In genomic region chr2:157016529-157017270, GRCm38 (mm10) we compare ENCODE assay signal across 14 mouse cellular contexts. TPM values are rescaled to one million over a fixed set of nuclear protein-coding genes. Genes with fewer than 3 reads are reported as not detected.
DNase-seq lines count a peak whose midpoint lies in the region; ATAC-seq and TF ChIP-seq lines count a peak whose summit lies in the region.
"Had no signal": no experiment of that assay in that cellular context is flagged by ENCODE, and none has a peak within 500 bp of the region (broad histone marks: within the 10 kb centered on the region; RNA-seq: fewer than 3 reads in every experiment).

No protein-coding gene starts in this region.

- TF ChIP-seq CTCF in gastrocnemius, adult 2 months (IDR thresholded peaks at IDR 0.05) = no peak
- peak; percentile 5 for TF ChIP-seq CTCF in left cerebral cortex, adult 2 months (IDR thresholded peaks at IDR 0.05)

- intact Hi-C loops in gastrocnemius, adult 2 months (cut with DNase I) = no loop called here
- intact Hi-C loops in left cerebral cortex, adult 2 months (cut with DNase I) = no loop called here
- intact Hi-C loops in left cerebral cortex, postnatal 4 days (cut with DNase I) = no loop called here

- no peak for DNase-seq in gastrocnemius, adult 2 months
- no peak for DNase-seq in gastrocnemius, adult 8-10 months (ENCODE audit: low spot score in 2 of 2)
- DNase-seq in left cerebral cortex, adult 2 months (ENCODE audit: extremely low spot score in 1 of 2, low spot score in 2 of 2) = no peak
- DNase-seq in left cerebral cortex, postnatal 4 days = no peak
- DNase-seq in ES-CJ7 (ENCODE audit: low read depth, low spot score) = peak; percentile 77
- peak; percentile 40 for DNase-seq in heart, postnatal 4 days
- DNase-seq in urinary bladder, postnatal 4 days (ENCODE audit: low spot score in 2 of 2) = no peak
- DNase-seq: gastrocnemius, postnatal 14 days; kidney, postnatal 10 days had no signal

- ATAC-seq in erythroid progenitor cell, adult 5-6 weeks (replicated peaks; ENCODE audit: low FRiP score, poor library complexity, severe bottlenecking) = no peak
- ATAC-seq: forebrain, embryonic 15.5 days had no signal

- H3K4me3 ChIP-seq in gastrocnemius, adult 2 months = no peak overlapping the region
- no peak overlapping the region for H3K4me3 ChIP-seq in left cerebral cortex, adult 2 months
- H3K4me3 ChIP-seq: forebrain, embryonic 15.5 days; hindbrain, embryonic 15.5 days; limb, embryonic 13.5 days; megakaryocyte, embryonic 14.5 days had no signal

- H3K27ac ChIP-seq in gastrocnemius, adult 2 months = peak overlapping the region; percentile 40; the same call in 1 of the 2 replicates
- no peak overlapping the region for H3K27ac ChIP-seq in left cerebral cortex, adult 2 months
- H3K27ac ChIP-seq: forebrain, embryonic 15.5 days; hindbrain, embryonic 15.5 days; limb, embryonic 13.5 days had no signal

RNA-seq across cellular contexts. Expression of gene Dsn1, which starts 9.7 kb away (rescaled TPM):
- 1 to 10 TPM; 1.2 to 1.6 TPM for total RNA-seq in gastrocnemius, adult 2 months (2021)
- 1 to 10 TPM; 2.2 to 2.5 (median 2.3) TPM for total RNA-seq in gastrocnemius, adult 8-10 months (2022)
- 1 to 10 TPM; 5.8 to 6.3 TPM for total RNA-seq in left cerebral cortex, adult 2 months (2021)
- 1 to 10 TPM; 7.4 to 8.4 TPM for total RNA-seq in left cerebral cortex, postnatal 4 days (2021)
- total RNA-seq in heart, postnatal 4 days (2021) = 10 to 100 TPM; 21.5 to 24.3 TPM
- 56.9 and 59.5 TPM in 2 replicates for total RNA-seq in erythroid progenitor cell, adult 5-6 weeks (2015; ENCODE audit: low replicate concordance)
- total RNA-seq in erythroid progenitor cell, adult 5-6 weeks (2017; ENCODE audit: low replicate concordance) = 62.4 and 101 TPM in 2 replicates

RNA-seq across cellular contexts. Expression of gene Ndrg3, which starts 24.8 kb away (rescaled TPM):
- 10 to 100 TPM; 31.9 to 33.4 TPM for total RNA-seq in gastrocnemius, adult 2 months (2021)
- 10 to 100 TPM; 29.0 to 35.6 (median 31.3) TPM for total RNA-seq in gastrocnemius, adult 8-10 months (2022)
- 100 to 1,000 TPM; 457 to 473 TPM for total RNA-seq in left cerebral cortex, adult 2 months (2021)
- 100 to 1,000 TPM; 267 to 276 TPM for total RNA-seq in left cerebral cortex, postnatal 4 days (2021)
- total RNA-seq in heart, postnatal 4 days (2021) = 10 to 100 TPM; 23.0 to 27.2 TPM
- total RNA-seq in erythroid progenitor cell, adult 5-6 weeks (2015; ENCODE audit: low replicate concordance) = 16.6 and 21.4 TPM in 2 replicates
- total RNA-seq in erythroid progenitor cell, adult 5-6 weeks (2017; ENCODE audit: low replicate concordance) = 11.7 and 14.6 TPM in 2 replicates

Comparison
In these comparisons a context has a peak if more than half of its experiments do, and no peak if none do; other contexts are left out.
1. DNase-seq: peak in ES-CJ7 (single experiment) and heart, postnatal 4 days (single experiment); none in gastrocnemius, adult 2 months (single experiment), gastrocnemius, adult 8-10 months (0 of 2), left cerebral cortex, adult 2 months (0 of 2), left cerebral cortex, postnatal 4 days (single experiment) and urinary bladder, postnatal 4 days (0 of 2).
2. RNA of gene Ndrg3, which starts 24.8 kb away (total RNA-seq): 457 to 473 TPM in left cerebral cortex, adult 2 months and 267 to 276 TPM in left cerebral cortex, postnatal 4 days; 31.9 to 33.4 TPM in gastrocnemius, adult 2 months, 29.0 to 35.6 TPM in gastrocnemius, adult 8-10 months, 23.0 to 27.2 TPM in heart, postnatal 4 days and 11.7 to 21.4 TPM in erythroid progenitor cell, adult 5-6 weeks; every median in the first group is over 4 times any median in the second.